Mouse (Mus musculus) small intestine, adult 2 months (tissue): Measurements from ENCODE around the gene Jarid2. TPM values are rescaled to one million over a fixed set of nuclear protein-coding genes. Genes with fewer than 3 reads are reported as not detected.

Experiments
- H3K27ac ChIP-seq: fragments of 200-500 bp; 2 replicates; pipeline ENCODE4 v1.5.1; 2012; ENCODE audit warnings: low read depth, low read length, control low read depth, inconsistent platforms; ENCODE audit not compliant: insufficient read depth
- H3K27me3 ChIP-seq: fragments of 200-500 bp; 2 replicates; pipeline ENCODE4 v1.6.1; 2012; ENCODE audit warnings: mild to moderate bottlenecking, moderate library complexity, low read length, inconsistent platforms; ENCODE audit not compliant: control insufficient read depth, insufficient read depth
- H3K36me3 ChIP-seq: fragments of 200-500 bp; 2 replicates; pipeline ENCODE4 v1.6.1; 2012; ENCODE audit warnings: mild to moderate bottlenecking, low read length, control low read depth, inconsistent platforms; ENCODE audit not compliant: control insufficient read depth, insufficient read depth
- H3K4me1 ChIP-seq: fragments of 200-500 bp; 2 replicates; pipeline ENCODE4 v1.6.1; 2012; ENCODE audit warnings: low read length, inconsistent platforms, mixed read lengths; ENCODE audit not compliant: control insufficient read depth, insufficient read depth, insufficient read length
- H3K4me3 ChIP-seq: fragments of 200-500 bp; 2 replicates; pipeline ENCODE4 v1.5.1; 2012; ENCODE audit warnings: low read depth, mild to moderate bottlenecking, control low read depth, inconsistent platforms, low read length, moderate library complexity
- CTCF ChIP-seq: fragments of 200-500 bp; IDR thresholded peaks from 2 replicates; pipeline ENCODE4 v1.5.1; 2012; ENCODE audit warnings: low read depth, mild to moderate bottlenecking, control low read depth, inconsistent platforms, low read length, moderate library complexity, mixed read lengths; ENCODE audit not compliant: insufficient replicate concordance, insufficient read length; ENCODE audit errors: extremely low read depth
- POLR2A ChIP-seq: fragments of 200-500 bp; IDR thresholded peaks from 2 replicates; pipeline ENCODE4 v1.6.1; 2012; ENCODE audit warnings: low read depth, mild to moderate bottlenecking, control low read depth, inconsistent platforms, low read length, moderate library complexity
- WGBS: fragments of 180-500 bp; shearing (Covaris S2); methylation state at CpG from one replicate; pipeline ENCODE4 v1.1.7; 2018; 5-methylcytosine and 5-hydroxymethylcytosine counted together
- polyA plus RNA-seq: library from polyadenylated mRNA; depleted of rRNA; stranded (reverse); fragments of >200 nt; gene quantifications from 2 replicates; pipeline ENCODE4 v1.2.3, GENCODE M21; 2012

The Jarid2 gene
- polyA plus RNA-seq, 1 experiment, result 9.5 TPM

DNA sequence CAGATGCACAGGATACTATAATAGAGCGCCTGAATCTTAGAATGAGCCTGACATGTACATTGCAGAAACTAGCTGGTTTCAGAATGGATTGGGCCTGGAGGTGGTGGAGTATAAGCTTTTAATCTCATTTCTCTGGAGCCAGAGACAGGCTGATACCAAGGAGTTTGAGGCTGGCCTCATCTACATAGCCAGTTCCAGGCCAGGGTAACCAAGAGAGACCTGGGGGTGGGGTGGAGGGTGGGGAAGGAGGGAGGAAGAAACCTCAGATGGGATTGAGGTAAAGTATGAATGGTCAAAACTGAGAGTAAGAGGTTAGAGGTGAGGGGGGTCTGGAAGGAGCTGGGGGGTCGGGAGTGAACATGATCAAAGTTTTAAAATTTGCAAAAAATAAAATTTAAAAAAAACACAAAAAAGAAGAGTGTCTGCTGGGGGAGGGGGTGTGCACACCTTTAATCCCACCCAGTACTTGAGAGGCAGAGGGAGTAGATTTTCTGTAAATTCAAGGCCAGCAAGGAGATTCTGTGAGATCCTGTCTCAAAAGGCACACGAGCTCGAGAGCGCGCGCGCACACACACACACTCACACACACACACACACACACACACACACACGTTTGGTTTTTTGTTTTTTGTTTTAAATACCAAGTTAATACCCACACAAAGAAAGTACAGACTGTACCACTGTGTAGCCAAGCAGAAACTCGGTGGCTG lies 22.9 kb upstream of the Jarid2 start:
- Histone ChIP-seq H3K27ac (no peak overlapping the region), H3K27me3 (no peaks in the 10 kb centered on the region), H3K4me1 (peaks cover 5% of the 10 kb centered on the region), H3K4me3 (no peak overlapping the region), H3K36me3 (no peaks in the 10 kb centered on the region)
- TF ChIP-seq CTCF (no peak), POLR2A (no peak)
- 86% methylated on average over 10 of the region's 10 CpGs for WGBS

DNA sequence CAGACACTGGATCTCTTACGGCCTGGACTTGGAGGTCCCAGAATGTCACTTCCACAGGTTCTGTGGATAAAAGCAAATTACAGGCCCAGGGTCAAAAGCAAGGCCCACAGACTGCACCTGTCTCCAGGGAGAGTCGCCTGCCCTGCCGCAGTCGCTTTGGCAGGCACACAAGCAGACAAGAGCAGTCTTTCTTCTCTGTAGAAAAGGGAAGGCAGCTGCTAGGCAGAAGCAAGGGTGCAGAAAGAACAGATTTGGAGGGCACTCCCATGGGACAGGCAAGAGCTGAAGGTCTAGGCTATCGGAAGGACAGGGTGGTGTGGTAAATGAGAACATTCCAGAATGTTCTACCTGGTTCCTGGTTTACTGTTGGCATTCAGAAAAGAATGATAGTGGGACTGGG lies 22.1 kb upstream of the Jarid2 start:
- Histone ChIP-seq H3K27me3 (no peaks in the 10 kb centered on the region), H3K4me1 (peaks cover 5% of the 10 kb centered on the region)
- 88% methylated on average over 5 of the region's 5 CpGs for WGBS

DNA sequence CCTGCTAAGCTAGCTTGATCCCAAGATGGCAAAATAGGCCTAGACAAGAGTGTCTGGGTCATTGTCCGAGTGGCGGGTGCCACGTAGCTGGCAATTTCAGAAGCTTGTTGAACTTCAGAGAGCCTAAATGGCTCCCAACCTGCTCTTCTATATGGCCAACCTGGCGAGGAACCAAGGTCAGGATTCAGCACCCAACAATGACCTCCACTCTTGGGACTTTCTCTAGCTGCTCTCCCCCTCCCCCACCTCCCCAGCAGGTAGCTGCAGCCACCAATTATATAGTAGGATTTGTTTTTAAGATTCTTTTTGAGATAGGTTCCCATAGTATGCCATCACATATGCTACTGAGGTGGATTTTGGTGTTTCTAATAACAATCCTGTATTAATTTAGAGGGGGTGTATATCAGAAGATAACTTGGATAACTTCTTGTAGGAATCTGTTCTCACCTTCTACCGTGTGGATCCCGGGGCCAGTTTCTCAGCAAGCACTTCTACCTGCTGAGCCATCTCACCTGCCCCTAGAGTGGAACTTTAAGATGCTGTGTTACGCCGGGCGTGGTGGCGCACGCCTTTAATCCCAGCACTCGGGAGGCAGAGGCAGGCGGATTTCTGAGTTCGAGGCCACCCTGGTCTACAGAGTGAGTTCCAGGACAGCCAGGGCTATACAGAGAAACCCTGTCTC lies 20.8 kb upstream of the Jarid2 start:
- Histone ChIP-seq H3K4me1 (peaks cover 5% of the 10 kb centered on the region), H3K27me3 (no peaks in the 10 kb centered on the region), H3K4me3 (no peak overlapping the region), H3K36me3 (no peaks in the 10 kb centered on the region), H3K27ac (no peak overlapping the region)
- WGBS, result 93% methylated on average over 14 of the region's 14 CpGs
- TF ChIP-seq CTCF (no peak), POLR2A (no peak)

More for the DNA sequence above, 22.1 kb upstream of the Jarid2 start:
- Histone ChIP-seq H3K36me3 (no peaks in the 10 kb centered on the region), H3K4me3 (no peak overlapping the region), H3K27ac (no peak overlapping the region)
- TF ChIP-seq CTCF (no peak), POLR2A (no peak)

DNA sequence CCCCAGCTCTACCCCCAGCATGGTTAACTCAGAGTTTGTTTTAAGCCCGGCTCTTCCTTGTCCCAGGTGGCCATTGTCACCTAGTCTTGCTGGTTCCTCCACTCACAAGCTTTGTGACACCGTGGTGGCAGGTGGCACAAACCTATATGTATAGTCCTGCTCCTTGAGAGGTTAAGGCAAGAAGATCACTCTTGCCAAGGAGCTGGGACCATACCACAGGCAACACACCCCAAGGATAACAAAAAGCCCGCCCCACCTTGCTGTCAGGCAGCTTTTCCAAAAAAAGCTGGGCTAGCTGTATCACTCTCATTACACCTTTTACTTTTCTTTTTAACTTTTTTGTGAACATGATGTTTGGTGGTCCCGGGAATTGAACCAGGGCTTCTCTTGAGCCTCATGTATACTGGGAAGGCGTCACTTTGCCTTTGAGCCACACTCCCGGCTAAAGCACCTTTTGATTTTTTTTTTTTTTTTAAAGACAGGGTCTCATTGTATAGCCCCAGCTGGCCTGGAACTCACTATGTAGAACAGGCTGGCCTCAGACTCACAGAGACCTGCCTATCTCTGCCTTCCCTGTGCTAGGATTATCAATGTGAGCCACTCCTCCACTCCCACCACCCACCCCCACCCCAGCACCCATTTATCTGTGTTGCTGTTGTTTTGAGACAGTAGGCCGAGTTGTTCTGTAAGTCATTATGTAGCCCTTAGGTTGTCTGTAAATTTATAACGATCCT lies 19.4 kb upstream of the Jarid2 start:
- Histone ChIP-seq H3K27me3 (no peaks in the 10 kb centered on the region), H3K4me3 (no peak overlapping the region)

DNA sequence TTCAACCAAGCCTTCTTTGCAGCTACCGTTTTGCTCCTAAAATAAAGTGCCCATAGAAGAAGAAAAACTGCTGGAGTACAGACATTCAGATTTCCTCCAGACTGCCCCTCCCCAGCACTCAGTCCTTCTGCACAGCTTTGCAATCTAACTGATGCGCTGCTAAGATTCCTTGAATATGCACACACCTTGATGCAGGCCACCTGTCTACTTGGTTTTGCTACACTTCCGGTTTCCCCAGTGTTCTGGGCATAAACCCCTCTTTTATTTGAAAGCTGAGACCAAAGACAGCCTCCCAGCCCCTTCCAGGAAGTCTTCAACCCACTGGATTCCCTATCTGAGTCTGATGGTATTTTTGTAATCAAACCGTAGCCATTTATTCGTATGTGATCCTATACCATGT lies 18.2 kb upstream of the Jarid2 start:
- H3K27ac ChIP-seq, result no peak overlapping the region
- no peaks in the 10 kb centered on the region for H3K4me1 ChIP-seq
- 79% methylated on average over 5 of the region's 5 CpGs for WGBS
- H3K36me3 ChIP-seq, result no peaks in the 10 kb centered on the region
- H3K4me3 ChIP-seq, result no peak overlapping the region
- H3K27me3 ChIP-seq, result no peaks in the 10 kb centered on the region
- TF ChIP-seq CTCF (no peak), POLR2A (no peak)

More for the DNA sequence above, 19.4 kb upstream of the Jarid2 start:
- Histone ChIP-seq H3K36me3 (no peaks in the 10 kb centered on the region), H3K4me1 (no peaks in the 10 kb centered on the region), H3K27ac (no peak overlapping the region)
- TF ChIP-seq POLR2A (no peak), CTCF (no peak)
- 85% methylated on average over 8 of the region's 8 CpGs for WGBS

DNA sequence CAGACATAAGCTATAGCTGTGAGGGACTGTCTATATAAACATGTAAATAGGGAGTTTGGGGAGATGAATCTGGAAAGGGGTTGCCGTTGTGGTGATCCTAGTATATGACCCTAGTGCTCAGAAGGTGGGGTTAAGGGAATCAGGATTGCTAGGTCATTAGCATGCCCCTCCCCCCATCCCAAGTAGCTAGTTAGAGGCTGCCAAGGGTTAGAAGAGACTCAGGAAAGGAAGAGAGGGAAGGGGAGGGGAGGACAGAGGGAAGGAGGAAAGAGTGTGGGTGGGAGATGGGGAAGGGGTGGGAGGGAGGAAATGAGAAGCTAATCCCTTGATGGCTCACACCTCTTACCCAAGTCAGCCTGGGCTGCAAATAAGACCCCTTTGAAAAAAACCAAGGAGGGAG lies 17.4 kb upstream of the Jarid2 start:
- H3K4me3 ChIP-seq, result no peak overlapping the region

DNA sequence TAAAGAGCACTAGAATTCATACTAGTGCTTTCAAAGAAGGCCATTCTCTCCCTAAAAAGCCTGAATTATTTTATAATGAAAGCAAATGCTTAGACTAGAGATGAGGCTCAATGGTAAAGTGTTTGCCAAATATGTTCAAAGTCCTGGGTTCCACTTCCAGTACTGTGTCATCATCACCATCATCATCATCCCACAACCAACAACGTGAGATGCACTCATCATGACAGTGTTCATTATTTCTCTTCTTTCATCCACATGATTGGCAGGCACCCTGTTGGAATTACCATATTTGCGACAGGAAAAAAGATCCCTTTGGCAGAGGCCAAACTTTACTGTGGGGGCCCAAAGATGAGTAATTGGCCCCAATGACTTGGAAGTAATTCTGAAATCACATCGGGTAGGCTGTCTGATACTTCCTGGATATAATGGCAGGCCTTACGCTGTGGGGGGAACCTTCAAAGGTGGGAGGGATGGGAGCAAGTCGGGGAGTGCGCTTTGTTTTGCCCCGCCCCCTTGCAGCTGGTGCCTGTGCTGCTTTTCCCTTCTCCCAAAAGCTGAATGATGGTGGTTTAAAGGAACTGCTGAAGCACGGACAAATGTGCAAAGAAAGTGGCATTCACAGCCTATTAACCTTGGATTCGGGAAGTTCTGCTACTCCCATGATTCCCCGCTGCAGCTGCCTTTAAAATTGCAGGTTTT lies 13.9 kb upstream of the Jarid2 start:
- H3K36me3 ChIP-seq, result no peaks in the 10 kb centered on the region
- no peak for TF ChIP-seq POLR2A
- no peak for TF ChIP-seq CTCF
- H3K4me1 ChIP-seq, result no peaks in the 10 kb centered on the region
- H3K27me3 ChIP-seq, result no peaks in the 10 kb centered on the region
- 64% methylated on average over 10 of the region's 10 CpGs for WGBS
- no peak overlapping the region for H3K27ac ChIP-seq
- no peak overlapping the region for H3K4me3 ChIP-seq

More for the DNA sequence above, 17.4 kb upstream of the Jarid2 start:
- no peaks in the 10 kb centered on the region for H3K27me3 ChIP-seq
- H3K36me3 ChIP-seq, result no peaks in the 10 kb centered on the region
- H3K27ac ChIP-seq, result no peak overlapping the region
- TF ChIP-seq POLR2A, result no peak
- TF ChIP-seq CTCF, result no peak
- H3K4me1 ChIP-seq, result no peaks in the 10 kb centered on the region
- WGBS, result 68% methylated on average over 1 of the region's 1 CpGs
